Mouse (Mus musculus) olfactory bulb, adult 2 months (tissue): ENCODE data around the gene Nectin2. TPM values are rescaled to one million over a fixed set of nuclear protein-coding genes. Genes with fewer than 3 reads are reported as not detected.

Experiments
- H3K27ac ChIP-seq: fragments of 200-500 bp; 2 replicates; pipeline ENCODE4 v1.5.1; 2012; ENCODE audit warnings: low read depth, low read length; ENCODE audit not compliant: insufficient read depth
- H3K4me1 ChIP-seq: fragments of 200-500 bp; 2 replicates; pipeline ENCODE4 v1.6.1; 2012; ENCODE audit warnings: low read length; ENCODE audit not compliant: control insufficient read depth, insufficient read depth
- H3K4me3 ChIP-seq: fragments of 200-500 bp; 2 replicates; pipeline ENCODE4 v1.5.1; 2012; ENCODE audit warnings: mild to moderate bottlenecking, low read depth, low read length, moderate library complexity; ENCODE audit not compliant: insufficient read depth
- CTCF ChIP-seq: fragments of 200-500 bp; IDR thresholded peaks from 2 replicates; pipeline ENCODE4 v1.5.1; 2012; ENCODE audit warnings: low read depth, mild to moderate bottlenecking, low read length, moderate library complexity; ENCODE audit not compliant: insufficient read depth
- POLR2A ChIP-seq: fragments of 200-500 bp; IDR thresholded peaks from 2 replicates; pipeline ENCODE4 v1.6.1; 2012; ENCODE audit warnings: mild to moderate bottlenecking, low read depth, low read length, moderate library complexity; ENCODE audit not compliant: insufficient read depth
- WGBS: fragments of 180-500 bp; shearing (Covaris S2); methylation state at CpG from one replicate; pipeline ENCODE4 v1.1.7; 2018; 5-methylcytosine and 5-hydroxymethylcytosine counted together
- polyA plus RNA-seq: library from polyadenylated mRNA; stranded (reverse); fragments of >200 nt; gene quantifications from 2 replicates; pipeline ENCODE4 v1.2.4, GENCODE M21; 2012; ENCODE audit warnings: low replicate concordance; ENCODE audit not compliant: missing spikeins, insufficient read depth, insufficient read length

Gene Nectin2
- polyA plus RNA-seq, 1 experiment: not detected

DNA sequence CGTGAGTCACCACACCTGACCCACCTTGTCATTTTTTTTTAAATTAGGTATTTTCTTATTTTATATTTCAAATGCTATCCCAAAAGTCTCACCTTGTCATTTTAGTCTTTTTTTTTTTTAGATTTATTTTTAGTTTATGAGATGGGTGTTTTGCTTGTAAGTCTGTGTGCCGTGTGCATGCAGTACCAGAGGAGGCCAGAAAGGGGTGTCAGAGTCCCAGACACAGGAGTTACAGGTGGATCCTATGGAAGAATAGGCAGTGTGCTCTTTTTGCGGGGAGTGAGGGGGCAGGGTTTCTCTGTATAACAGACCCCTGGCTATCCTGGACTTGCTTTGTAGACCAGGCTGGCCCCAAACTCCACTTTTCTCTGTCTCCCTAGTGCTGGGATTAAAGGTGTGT, 11.5 kb downstream of the Nectin2 start:
- no peak for TF ChIP-seq CTCF
- TF ChIP-seq POLR2A: no peak
- Histone ChIP-seq H3K27ac (no peak overlapping the region), H3K4me3 (no peak overlapping the region), H3K4me1 (no peaks in the 10 kb centered on the region)
- WGBS: 91% methylated on average over 3 of the region's 3 CpGs

DNA sequence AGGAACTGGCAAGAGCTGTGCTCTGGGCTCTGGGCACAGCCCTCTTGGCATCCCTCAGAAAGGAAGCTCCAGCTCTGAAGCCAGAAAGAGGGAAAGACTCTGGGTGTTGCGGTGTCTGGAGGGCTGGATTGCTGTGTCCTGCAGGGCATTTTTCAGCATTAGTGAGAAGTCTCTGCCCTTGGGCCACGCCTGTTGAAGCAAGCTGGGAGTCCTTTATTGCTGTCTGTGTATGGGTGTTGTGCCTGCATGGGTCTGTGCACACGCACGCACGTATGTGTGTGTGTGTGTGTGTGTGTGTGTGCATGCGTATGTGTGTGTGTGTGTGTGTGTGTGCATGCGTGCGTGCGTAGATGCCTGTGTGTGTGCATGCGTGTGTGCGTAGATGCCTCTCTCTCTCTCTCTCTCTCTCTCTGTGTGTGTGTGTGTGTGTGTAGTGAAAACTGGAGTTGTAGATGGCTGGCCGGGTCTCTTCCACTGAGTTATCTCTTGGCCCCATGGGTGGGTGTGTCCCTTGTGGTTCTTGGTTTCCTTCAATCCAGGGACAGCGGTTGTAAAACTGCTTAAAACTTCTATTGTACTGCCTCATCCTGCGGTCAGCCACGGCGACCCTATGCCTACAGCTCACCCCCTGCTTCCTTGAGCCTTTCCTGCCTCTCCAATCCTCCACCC, 13.8 kb downstream of the Nectin2 start:
- no peak overlapping the region for H3K4me3 ChIP-seq
- WGBS: 94% methylated on average over 16 of the region's 16 CpGs
- no peak for TF ChIP-seq POLR2A
- TF ChIP-seq CTCF: no peak
- H3K4me1 ChIP-seq: no peaks in the 10 kb centered on the region
- no peak overlapping the region for H3K27ac ChIP-seq

GRCm38 (mm10) chr7:19734178-19734666, 16.1 kb downstream of the Nectin2 start:
- 89% methylated on average over 10 of the region's 10 CpGs for WGBS
- H3K27ac ChIP-seq: no peak overlapping the region
- TF ChIP-seq CTCF (no peak), POLR2A (no peak)
- no peaks in the 10 kb centered on the region for H3K4me1 ChIP-seq
- H3K4me3 ChIP-seq: no peak overlapping the region

GRCm38 (mm10) chr7:19726541-19726940, 23.7 kb downstream of the Nectin2 start:
- 90% methylated on average over 4 of the region's 4 CpGs for WGBS
- Histone ChIP-seq H3K4me1 (no peaks in the 10 kb centered on the region), H3K27ac (no peak overlapping the region), H3K4me3 (no peak overlapping the region)
- TF ChIP-seq POLR2A (no peak), CTCF (no peak)

DNA sequence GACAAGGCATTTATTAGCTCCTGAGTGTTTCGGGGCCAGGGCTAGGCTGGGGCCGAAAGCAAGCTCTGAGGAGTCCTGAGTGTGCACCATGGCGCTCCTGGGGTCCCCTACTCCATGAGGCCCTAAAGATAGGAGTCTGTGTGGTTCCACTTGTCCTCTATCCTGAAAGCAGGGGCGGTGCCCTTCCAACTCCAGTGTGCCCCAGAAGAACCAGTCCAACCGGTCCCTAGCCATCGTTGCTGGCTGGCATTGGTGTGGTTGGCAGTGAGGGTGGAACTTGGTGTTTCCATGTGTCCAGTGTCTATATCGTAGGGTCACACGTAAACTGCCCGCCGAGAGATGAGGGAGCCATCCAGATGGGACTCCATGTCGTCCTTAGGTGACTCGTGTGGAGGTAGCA, 26.1 kb downstream of the Nectin2 start:
- Histone ChIP-seq H3K27ac (no peak overlapping the region), H3K4me1 (no peaks in the 10 kb centered on the region), H3K4me3 (no peak overlapping the region)
- whole genome bisulfite sequencing: 96% methylated on average over 12 of the region's 12 CpGs
- TF ChIP-seq CTCF (no peak), POLR2A (no peak)

DNA sequence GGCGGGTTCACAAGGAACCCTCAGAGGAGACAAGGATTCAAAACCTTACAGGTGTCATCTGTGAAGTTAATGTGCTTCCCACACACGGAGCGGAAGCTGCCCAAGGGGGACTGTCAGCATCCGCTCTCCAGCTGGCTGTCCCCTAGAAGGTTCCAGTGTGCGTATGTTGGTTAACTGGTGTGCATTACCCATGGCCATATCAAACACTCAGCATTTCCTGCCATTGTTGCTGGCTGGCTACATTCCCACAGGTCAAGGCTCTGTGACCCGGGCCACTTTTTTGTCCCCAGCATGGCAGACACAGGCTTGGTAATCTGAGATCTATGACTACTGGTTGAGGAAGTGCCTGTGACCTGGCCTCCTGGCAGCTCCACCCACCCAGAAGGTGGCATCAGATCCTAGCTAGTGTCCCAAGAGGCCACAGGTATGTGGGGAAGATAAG, 27.5 kb downstream of the Nectin2 start:
- WGBS: 91% methylated on average over 6 of the region's 6 CpGs
- Histone ChIP-seq H3K4me1 (no peaks in the 10 kb centered on the region), H3K27ac (no peak overlapping the region), H3K4me3 (no peak overlapping the region)
- TF ChIP-seq POLR2A (no peak), CTCF (no peak)

DNA sequence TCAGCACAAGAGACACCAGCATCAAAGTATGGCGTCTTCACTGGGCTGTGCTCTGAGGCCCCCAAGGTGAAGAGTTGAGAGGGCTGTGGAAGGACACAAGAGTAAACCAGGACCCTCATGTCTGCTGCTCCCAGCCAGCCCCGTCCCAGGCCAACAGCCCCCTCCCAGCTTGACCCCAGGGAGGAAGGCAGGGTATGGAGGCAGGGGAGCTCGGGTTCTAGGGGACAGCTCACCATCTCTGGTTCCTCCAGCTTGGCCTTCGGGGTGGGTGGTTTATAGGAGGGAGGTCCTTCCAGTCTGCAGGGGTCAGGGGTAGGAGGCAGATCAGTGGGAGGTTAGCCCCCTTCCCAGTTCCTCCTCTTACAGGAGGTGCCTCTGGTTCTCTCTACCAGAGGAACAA, 31.1 kb downstream of the Nectin2 start:
- WGBS: 95% methylated on average over 4 of the region's 4 CpGs
- Histone ChIP-seq H3K4me3 (no peak overlapping the region), H3K4me1 (peaks cover 3% of the 10 kb centered on the region), H3K27ac (no peak overlapping the region)
- no peak for TF ChIP-seq CTCF
- no peak for TF ChIP-seq POLR2A

DNA sequence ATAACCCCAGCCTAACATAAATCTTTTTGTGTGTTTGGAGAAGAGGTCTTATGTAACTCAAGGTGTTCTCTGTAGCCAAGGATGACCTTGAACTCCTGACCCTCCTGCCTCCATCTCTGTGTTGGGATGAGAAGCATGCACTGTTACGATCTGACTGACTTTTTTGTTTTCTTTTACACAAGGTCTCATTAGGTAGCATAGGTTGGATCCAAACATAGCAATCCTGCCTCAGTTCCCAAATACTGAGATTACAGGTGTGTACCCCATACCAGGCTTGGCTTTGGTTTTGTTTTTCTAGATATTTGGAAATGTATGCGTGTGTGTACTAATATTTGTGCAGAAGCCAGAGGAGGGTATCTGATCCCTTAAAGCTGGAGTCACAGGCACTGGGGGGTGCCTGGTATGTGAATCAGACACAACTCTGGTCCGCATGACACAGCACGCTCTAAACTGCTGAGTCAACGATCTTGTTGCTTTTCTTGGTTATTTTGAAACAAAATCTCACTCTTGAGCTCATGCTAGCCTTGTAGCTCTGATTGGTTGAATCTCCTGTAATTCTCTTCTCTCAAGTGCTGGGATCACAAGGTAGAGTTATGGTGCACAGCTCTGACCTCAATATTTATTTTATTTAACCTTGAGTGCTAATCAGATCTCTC, 31.9 kb downstream of the Nectin2 start:
- H3K27ac ChIP-seq: no peak overlapping the region
- H3K4me1 ChIP-seq: peaks cover 10% of the 10 kb centered on the region
- 91% methylated on average over 5 of the region's 5 CpGs for WGBS
- TF ChIP-seq POLR2A (no peak), CTCF (no peak)
- no peak overlapping the region for H3K4me3 ChIP-seq

DNA sequence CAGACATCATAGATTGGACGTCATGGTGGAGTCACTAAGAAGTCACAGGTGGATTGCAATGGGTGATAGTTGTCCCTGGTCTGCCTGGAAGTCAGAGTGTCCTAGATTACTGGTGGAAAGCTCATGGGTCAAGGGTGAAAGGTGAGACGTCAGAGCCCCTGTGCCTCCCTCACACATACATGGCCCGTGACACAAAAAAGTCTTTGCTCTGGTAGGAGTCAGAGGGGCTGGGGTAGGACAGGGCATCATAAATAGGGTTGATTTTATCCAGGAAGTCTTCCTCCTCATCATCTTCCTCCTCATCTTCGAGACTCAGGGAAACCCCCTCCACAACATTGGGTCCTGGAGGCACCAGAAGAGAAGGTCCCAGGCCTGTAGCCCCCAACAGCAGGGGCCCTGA, 32.9 kb downstream of the Nectin2 start:
- Histone ChIP-seq H3K27ac (no peak overlapping the region), H3K4me3 (no peak overlapping the region), H3K4me1 (peaks cover 11% of the 10 kb centered on the region)
- 92% methylated on average over 4 of the region's 4 CpGs for WGBS
- no peak for TF ChIP-seq CTCF
- no peak for TF ChIP-seq POLR2A

DNA sequence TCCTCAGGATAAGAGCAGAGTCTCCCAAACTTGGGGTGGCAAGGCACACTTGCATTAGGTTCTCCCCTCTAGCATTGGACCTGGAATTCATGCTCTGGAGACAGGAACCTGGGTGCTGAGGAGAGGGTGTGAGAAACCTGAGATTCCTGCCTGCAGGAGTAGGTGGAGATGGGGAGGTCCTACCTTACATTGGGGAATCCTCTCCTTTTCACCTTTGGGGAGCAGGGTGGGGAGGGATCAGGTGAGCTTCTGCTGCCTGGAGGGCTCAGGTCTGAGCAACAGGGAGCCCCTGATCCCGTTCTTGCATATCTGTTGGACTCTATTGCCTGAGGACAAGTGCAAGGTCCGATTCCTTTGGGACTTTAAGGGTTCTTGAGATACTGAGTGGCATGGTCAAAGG, 33.5 kb downstream of the Nectin2 start:
- Histone ChIP-seq H3K4me1 (peaks cover 11% of the 10 kb centered on the region), H3K27ac (no peak overlapping the region), H3K4me3 (no peak overlapping the region)
- no peak for TF ChIP-seq CTCF
- TF ChIP-seq POLR2A: no peak
- WGBS: 85% methylated on average over 2 of the region's 2 CpGs
